Mouse (Mus musculus): ENCODE measurements around the gene Neu3. TPM values are rescaled to one million over a fixed set of nuclear protein-coding genes. Genes with fewer than 3 reads are reported as not detected.

Gene Neu3
- polyA plus RNA-seq, 1 experiment from 2014 or later = 1.5 TPM

DNA sequence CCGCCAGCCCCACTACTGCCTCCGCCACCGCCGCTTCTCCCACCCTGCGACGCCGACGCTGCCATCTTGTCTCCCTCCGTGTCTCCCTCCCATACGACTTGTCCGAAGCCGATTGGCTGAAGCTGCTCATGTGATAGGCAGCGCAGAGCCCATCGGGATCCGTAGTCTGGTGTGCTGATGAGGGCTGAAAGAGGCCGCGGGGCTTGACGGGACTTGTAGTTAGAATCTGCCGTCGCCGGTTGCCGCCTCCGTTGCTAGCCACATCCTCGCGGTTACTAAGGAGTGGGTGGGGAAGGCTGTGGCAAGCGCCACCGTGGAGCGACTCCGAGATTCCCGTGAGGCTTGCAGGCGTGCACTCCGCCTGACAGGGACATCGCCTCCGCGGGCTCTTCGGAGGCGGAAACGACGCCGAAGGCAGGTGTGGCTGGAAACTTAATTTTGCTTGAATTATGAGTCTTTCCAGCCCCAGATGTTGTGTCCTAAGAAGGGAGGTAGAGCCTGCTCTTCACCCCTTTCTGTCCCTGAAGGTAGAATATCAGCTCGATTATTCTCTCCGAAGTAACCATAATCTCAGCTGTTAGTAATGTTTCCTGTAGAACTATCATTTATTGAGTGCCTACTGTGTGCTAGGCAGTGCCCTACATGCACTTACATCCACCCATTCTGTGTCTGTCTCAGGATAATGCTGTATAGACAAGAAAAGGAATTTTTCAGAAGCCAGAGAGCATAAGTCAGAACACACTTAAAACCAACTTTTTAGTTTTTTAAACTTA is 30.8 kb upstream of the Neu3 start, which contains the start of gene Xrra1:
TSS of gene Xrra1 (plus strand) at position 304 of the 773 bp plus-strand sequence.
- peaks cover 2% of the 10 kb centered on the region; the same call in 1 of the 2 replicates for H3K36me3 ChIP-seq (ENCODE audit: control insufficient read depth, insufficient read depth, low read length)
- ATAC-seq (ENCODE audit: low FRiP score) (peak; percentile 100), DNase-seq (ENCODE audit: low spot score, missing footprints) (peak; percentile 99)
- no peaks in the 10 kb centered on the region for H3K27me3 ChIP-seq (ENCODE audit: control insufficient read depth, insufficient read depth, low read length)
- H3K9ac ChIP-seq (ENCODE audit: low read length) = peak within 1 kb of the TSS; percentile 96
- no peaks in the 10 kb centered on the region for H3K9me3 ChIP-seq (ENCODE audit: control insufficient read depth, low read length)
- H3K4me1 ChIP-seq (ENCODE audit: control insufficient read depth, insufficient read depth, low read length) = peaks cover 18% of the 10 kb centered on the region
- under 1% methylated on average over 42 of the region's 42 CpGs for WGBS
- peak within 1 kb of the TSS; percentile 79 for H3K4me3 ChIP-seq (ENCODE audit: low read depth, low read length)
- H3K27ac ChIP-seq (ENCODE audit: low read depth, low read length) = peak within 1 kb of the TSS; percentile 32; the same call in 1 of the 2 replicates
- H3K4me2 ChIP-seq = peak within 1 kb of the TSS; percentile 72

GRCm38 (mm10) chr7:99858175-99858812 is 30.1 kb upstream of the Neu3 start:
- Histone ChIP-seq H3K27me3 (ENCODE audit: control insufficient read depth, insufficient read depth, low read length) (no peaks in the 10 kb centered on the region), H3K36me3 (ENCODE audit: control insufficient read depth, insufficient read depth, low read length) (peaks cover 2% of the 10 kb centered on the region; the same call in 1 of the 2 replicates), H3K9ac (ENCODE audit: low read length) (peak overlapping the region; percentile 96), H3K4me3 (ENCODE audit: low read depth, low read length) (peak overlapping the region; percentile 79), H3K4me2 (peak overlapping the region; percentile 72), H3K27ac (ENCODE audit: low read depth, low read length) (peak overlapping the region; percentile 32; the same call in 1 of the 2 replicates), H3K4me1 (ENCODE audit: control insufficient read depth, insufficient read depth, low read length) (peaks cover 15% of the 10 kb centered on the region), H3K9me3 (ENCODE audit: control insufficient read depth, low read length) (no peaks in the 10 kb centered on the region)
- ATAC-seq (ENCODE audit: low FRiP score) = peak; percentile 71
- 1% methylated on average over 19 of the region's 19 CpGs for WGBS
- DNase-seq (ENCODE audit: low spot score, missing footprints) = no peak

DNA sequence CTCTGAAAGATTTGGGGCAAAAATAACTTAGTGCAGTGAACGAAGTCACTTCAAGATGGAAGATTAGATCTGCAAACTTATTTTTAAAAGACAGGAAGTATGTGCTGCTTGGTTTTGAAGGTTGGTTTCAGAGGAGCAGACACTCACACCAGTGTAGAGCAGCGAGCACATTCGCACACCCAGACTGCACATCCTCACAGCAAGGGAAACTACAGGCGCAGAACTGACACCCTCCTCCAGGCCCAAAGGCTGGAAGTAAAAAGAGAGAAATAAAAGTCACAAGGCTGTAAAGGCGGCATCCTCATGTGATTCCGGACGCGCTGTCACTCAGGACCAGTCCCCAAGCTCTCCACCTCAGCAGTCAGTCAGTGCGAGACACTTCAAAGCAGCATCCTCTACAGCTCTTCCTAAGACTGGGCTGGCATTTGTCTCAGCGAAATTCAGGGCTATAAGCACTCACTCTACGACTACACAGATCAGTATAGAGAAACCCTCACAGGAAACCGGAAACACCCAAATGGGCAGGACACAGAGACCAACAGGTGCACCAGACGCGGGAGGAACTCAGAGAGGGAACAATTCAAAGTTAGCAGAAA is 28.1 kb upstream of the Neu3 start:
- H3K36me3 ChIP-seq (ENCODE audit: control insufficient read depth, insufficient read depth, low read length) = peaks cover 2% of the 10 kb centered on the region; the same call in 1 of the 2 replicates
- no peaks in the 10 kb centered on the region for H3K9me3 ChIP-seq (ENCODE audit: control insufficient read depth, low read length)
- 0 out of 2 replicates have a peak overlapping the region, but pooled peaks have one; percentile 3 for H3K4me2 ChIP-seq
- no peaks in the 10 kb centered on the region for H3K27me3 ChIP-seq (ENCODE audit: control insufficient read depth, insufficient read depth, low read length)
- DNase-seq (ENCODE audit: low spot score, missing footprints) (no peak), ATAC-seq (ENCODE audit: low FRiP score) (no peak)
- WGBS = 95% methylated on average over 14 of the region's 14 CpGs
- H3K4me1 ChIP-seq (ENCODE audit: control insufficient read depth, insufficient read depth, low read length) = peaks cover 14% of the 10 kb centered on the region
- H3K27ac ChIP-seq (ENCODE audit: low read depth, low read length) = no peak overlapping the region
- no peak overlapping the region for H3K4me3 ChIP-seq (ENCODE audit: low read depth, low read length)
- no peak overlapping the region for H3K9ac ChIP-seq (ENCODE audit: low read length)

DNA sequence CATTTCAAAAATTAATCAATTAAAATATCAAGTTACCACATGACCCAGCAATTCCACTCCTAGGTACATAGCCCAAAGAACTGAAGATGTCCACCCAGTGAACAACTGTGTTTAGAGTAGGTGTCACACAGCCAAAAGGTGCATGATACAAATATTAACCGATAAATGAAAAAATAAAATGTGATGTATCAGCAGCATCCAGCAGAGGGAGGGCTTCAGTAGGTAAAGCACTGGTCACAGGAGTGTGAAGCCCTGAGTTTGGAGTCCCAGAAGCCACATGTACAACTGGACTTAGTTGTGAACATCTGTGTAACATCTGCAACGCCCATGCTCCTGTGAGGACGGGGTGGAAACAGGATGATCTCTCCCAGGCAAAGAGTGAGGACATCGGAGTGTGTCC is 26.1 kb upstream of the Neu3 start:
- no peak for DNase-seq (ENCODE audit: low spot score, missing footprints)
- 93% methylated on average over 4 of the region's 4 CpGs for WGBS
- Histone ChIP-seq H3K27ac (ENCODE audit: low read depth, low read length) (no peak overlapping the region), H3K9ac (ENCODE audit: low read length) (no peak overlapping the region), H3K4me2 (no peak overlapping the region), H3K36me3 (ENCODE audit: control insufficient read depth, insufficient read depth, low read length) (peaks cover 2% of the 10 kb centered on the region; the same call in 1 of the 2 replicates), H3K9me3 (ENCODE audit: control insufficient read depth, low read length) (no peaks in the 10 kb centered on the region), H3K4me1 (ENCODE audit: control insufficient read depth, insufficient read depth, low read length) (peaks cover 13% of the 10 kb centered on the region), H3K4me3 (ENCODE audit: low read depth, low read length) (no peak overlapping the region), H3K27me3 (ENCODE audit: control insufficient read depth, insufficient read depth, low read length) (no peaks in the 10 kb centered on the region)
- no peak for ATAC-seq (ENCODE audit: low FRiP score)

DNA sequence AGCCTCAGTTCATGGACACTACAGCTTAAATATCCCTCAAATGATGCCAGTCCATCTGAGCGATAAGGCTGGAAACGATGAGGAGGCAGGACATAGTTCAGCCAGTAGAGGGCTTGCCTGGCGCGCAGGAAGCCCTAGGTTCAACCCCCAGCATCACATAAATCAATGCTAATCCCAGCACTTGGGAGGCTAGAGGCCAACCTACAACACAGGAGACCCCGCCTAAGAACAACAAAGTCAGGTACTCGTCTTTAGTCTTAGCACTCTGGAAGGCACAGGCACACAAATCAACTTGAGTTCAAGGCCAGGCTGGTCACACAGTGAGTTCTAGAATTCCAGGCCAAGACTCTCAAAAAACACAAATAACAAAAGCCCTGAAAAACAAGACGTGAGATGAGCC is 25.1 kb upstream of the Neu3 start:
- no peak overlapping the region for H3K9ac ChIP-seq (ENCODE audit: low read length)
- H3K27me3 ChIP-seq (ENCODE audit: control insufficient read depth, insufficient read depth, low read length) = no peaks in the 10 kb centered on the region
- ATAC-seq (ENCODE audit: low FRiP score) (no peak), DNase-seq (ENCODE audit: low spot score, missing footprints) (no peak)
- peaks cover 2% of the 10 kb centered on the region; the same call in 1 of the 2 replicates for H3K36me3 ChIP-seq (ENCODE audit: control insufficient read depth, insufficient read depth, low read length)
- H3K4me2 ChIP-seq = no peak overlapping the region
- H3K4me3 ChIP-seq (ENCODE audit: low read depth, low read length) = no peak overlapping the region
- no peak overlapping the region for H3K27ac ChIP-seq (ENCODE audit: low read depth, low read length)
- no peaks in the 10 kb centered on the region for H3K9me3 ChIP-seq (ENCODE audit: control insufficient read depth, low read length)
- WGBS = 91% methylated on average over 7 of the region's 7 CpGs
- H3K4me1 ChIP-seq (ENCODE audit: control insufficient read depth, insufficient read depth, low read length) = peaks cover 10% of the 10 kb centered on the region

DNA sequence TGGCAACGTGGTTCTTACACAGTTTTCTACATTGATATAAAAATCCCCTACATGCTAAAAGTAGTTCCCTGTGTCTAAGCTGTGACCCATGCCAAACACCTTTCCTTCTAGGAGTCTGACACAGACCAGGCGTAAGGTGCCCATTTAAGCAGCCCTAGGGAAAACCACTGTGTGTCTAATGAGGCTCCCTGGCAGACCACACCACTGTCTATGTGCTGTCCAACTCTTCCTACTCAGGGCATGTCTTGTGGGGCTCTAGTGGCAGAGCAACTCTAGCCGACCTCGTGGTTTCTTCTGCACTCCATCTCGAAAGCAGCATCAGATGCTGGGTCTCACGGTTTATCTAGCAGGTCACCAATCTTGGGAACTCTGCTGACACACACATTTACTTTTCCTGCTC is 23.4 kb upstream of the Neu3 start:
- no peak overlapping the region for H3K27ac ChIP-seq (ENCODE audit: low read depth, low read length)
- no peak overlapping the region for H3K4me2 ChIP-seq
- no peak overlapping the region for H3K4me3 ChIP-seq (ENCODE audit: low read depth, low read length)
- H3K36me3 ChIP-seq (ENCODE audit: control insufficient read depth, insufficient read depth, low read length) = peaks cover 7% of the 10 kb centered on the region; the same call in 1 of the 2 replicates
- ATAC-seq (ENCODE audit: low FRiP score) (no peak), DNase-seq (ENCODE audit: low spot score, missing footprints) (no peak)
- 91% methylated on average over 6 of the region's 6 CpGs for WGBS
- no peak overlapping the region for H3K9ac ChIP-seq (ENCODE audit: low read length)
- no peaks in the 10 kb centered on the region for H3K27me3 ChIP-seq (ENCODE audit: control insufficient read depth, insufficient read depth, low read length)
- peaks cover under 1% of the 10 kb centered on the region; the same call in 1 of the 2 replicates for H3K4me1 ChIP-seq (ENCODE audit: control insufficient read depth, insufficient read depth, low read length)
- H3K9me3 ChIP-seq (ENCODE audit: control insufficient read depth, low read length) = no peaks in the 10 kb centered on the region

- DNase-seq (ENCODE audit: low spot score, missing footprints) (no peak), ATAC-seq (ENCODE audit: low FRiP score) (no peak)
- 55% methylated on average over 1 of the region's 1 CpGs for WGBS
- Histone ChIP-seq H3K4me1 (ENCODE audit: control insufficient read depth, insufficient read depth, low read length) (no peaks in the 10 kb centered on the region), H3K27me3 (ENCODE audit: control insufficient read depth, insufficient read depth, low read length) (no peaks in the 10 kb centered on the region), H3K4me2 (no peak overlapping the region), H3K36me3 (ENCODE audit: control insufficient read depth, insufficient read depth, low read length) (peaks cover 9% of the 10 kb centered on the region; the same call in 1 of the 2 replicates), H3K4me3 (ENCODE audit: low read depth, low read length) (no peak overlapping the region), H3K27ac (ENCODE audit: low read depth, low read length) (no peak overlapping the region), H3K9ac (ENCODE audit: low read length) (no peak overlapping the region), H3K9me3 (ENCODE audit: control insufficient read depth, low read length) (no peaks in the 10 kb centered on the region)
Measured at GRCm38 (mm10) chr7:99851121-99851520, 22.9 kb upstream of the Neu3 start.

- 80% methylated on average over 5 of the region's 5 CpGs for WGBS
- DNase-seq (ENCODE audit: low spot score, missing footprints) = no peak
- H3K9ac ChIP-seq (ENCODE audit: low read length) = no peak overlapping the region
- ATAC-seq (ENCODE audit: low FRiP score) = no peak
- no peak overlapping the region for H3K4me2 ChIP-seq
- no peaks in the 10 kb centered on the region for H3K4me1 ChIP-seq (ENCODE audit: control insufficient read depth, insufficient read depth, low read length)
- H3K36me3 ChIP-seq (ENCODE audit: control insufficient read depth, insufficient read depth, low read length) = peaks cover 10% of the 10 kb centered on the region; the same call in 1 of the 2 replicates
- H3K9me3 ChIP-seq (ENCODE audit: control insufficient read depth, low read length) = no peaks in the 10 kb centered on the region
- H3K27ac ChIP-seq (ENCODE audit: low read depth, low read length) = no peak overlapping the region
- H3K4me3 ChIP-seq (ENCODE audit: low read depth, low read length) = no peak overlapping the region
- H3K27me3 ChIP-seq (ENCODE audit: control insufficient read depth, insufficient read depth, low read length) = no peaks in the 10 kb centered on the region
Measured at GRCm38 (mm10) chr7:99850534-99850933, 22.3 kb upstream of the Neu3 start.
